Mouse (Mus musculus): Measurements from ENCODE around the gene Mrc2. TPM values are rescaled to one million over a fixed set of nuclear protein-coding genes. Genes with fewer than 3 reads are reported as not detected.

Gene Mrc2
- polyA plus RNA-seq, 1 experiment from 2014 or later, result 8.8 TPM

DNA sequence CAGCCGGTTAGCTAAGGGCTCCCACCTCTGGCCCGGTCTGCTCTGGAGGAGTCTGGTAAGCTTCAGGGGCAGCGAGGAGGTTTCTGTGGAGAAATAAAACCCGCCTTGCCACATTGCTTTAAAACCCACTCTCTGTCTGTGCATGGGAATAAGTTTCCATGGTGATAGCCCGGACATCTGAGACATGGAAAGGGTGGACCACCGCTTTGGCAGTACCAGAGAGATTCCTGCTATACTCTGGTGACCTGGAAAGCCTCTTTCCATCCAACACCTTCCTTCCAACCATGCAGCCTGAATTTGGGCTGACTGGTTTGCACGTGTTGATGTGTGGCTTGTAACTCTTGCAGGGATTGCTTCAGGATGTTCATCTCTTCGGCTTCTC lies 21.2 kb downstream of the Mrc2 start:
- no peak overlapping the region for H3K4me2 ChIP-seq (ENCODE audit: low read length)
- no peak overlapping the region; the same call in 1 of the 2 replicates for H3K27ac ChIP-seq (ENCODE audit: low read depth)
- no peak overlapping the region for H3K9ac ChIP-seq (ENCODE audit: low read length)
- H3K36me3 ChIP-seq (ENCODE audit: control insufficient read depth, insufficient read depth, low read length), result no peaks in the 10 kb centered on the region; the same call in 1 of the 2 replicates
- 52% methylated on average over 8 of the region's 8 CpGs for WGBS
- DNase-seq (ENCODE audit: low spot score) (no peak), ATAC-seq (replicated peaks; ENCODE audit: low FRiP score, low TSS enrichment, low read depth) (no peak)
- H3K27me3 ChIP-seq (replicated peaks; ENCODE audit: control insufficient read depth, insufficient read depth, low read length), result no peaks in the 10 kb centered on the region
- H3K9me3 ChIP-seq (ENCODE audit: control insufficient read depth, low read length), result no peaks in the 10 kb centered on the region
- peaks cover 26% of the 10 kb centered on the region for H3K4me1 ChIP-seq (replicated peaks; ENCODE audit: control insufficient read depth, insufficient read depth, low read length)
- no peak overlapping the region for H3K4me3 ChIP-seq (ENCODE audit: low read depth, low read length)

DNA sequence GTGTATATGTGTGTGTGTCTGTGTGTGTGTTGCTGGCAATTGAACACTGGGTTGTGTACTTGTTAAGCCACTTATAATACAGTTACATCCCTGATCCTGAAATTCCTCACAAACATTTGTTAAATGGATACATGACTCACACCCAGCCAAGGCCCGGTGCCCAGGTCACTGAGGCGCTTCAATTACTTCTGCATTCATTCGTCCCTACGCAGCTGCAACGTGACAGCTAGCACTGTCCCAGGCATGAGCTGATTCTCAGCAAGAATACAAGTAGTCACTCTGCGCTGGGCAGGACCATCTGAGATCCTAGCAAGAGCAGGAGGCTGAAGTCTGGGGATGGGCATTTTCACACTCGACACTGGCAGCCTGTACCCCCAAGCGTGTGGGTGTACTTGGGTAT lies 22.9 kb downstream of the Mrc2 start:
- H3K9ac ChIP-seq (ENCODE audit: low read length), result no peak overlapping the region
- no peak overlapping the region for H3K4me3 ChIP-seq (ENCODE audit: low read depth, low read length)
- H3K36me3 ChIP-seq (ENCODE audit: control insufficient read depth, insufficient read depth, low read length), result no peaks in the 10 kb centered on the region; the same call in 1 of the 2 replicates
- no peaks in the 10 kb centered on the region for H3K9me3 ChIP-seq (ENCODE audit: control insufficient read depth, low read length)
- peaks cover 24% of the 10 kb centered on the region for H3K4me1 ChIP-seq (replicated peaks; ENCODE audit: control insufficient read depth, insufficient read depth, low read length)
- H3K27me3 ChIP-seq (replicated peaks; ENCODE audit: control insufficient read depth, insufficient read depth, low read length), result no peaks in the 10 kb centered on the region
- H3K27ac ChIP-seq (ENCODE audit: low read depth), result no peak overlapping the region
- no peak overlapping the region for H3K4me2 ChIP-seq (ENCODE audit: low read length)
- no peak for DNase-seq (ENCODE audit: low spot score)
- ATAC-seq (replicated peaks; ENCODE audit: low FRiP score, low TSS enrichment, low read depth), result no peak
- 88% methylated on average over 8 of the region's 8 CpGs for WGBS

- DNase-seq (ENCODE audit: low spot score), result no peak
- 94% methylated on average over 4 of the region's 4 CpGs for WGBS
- no peak overlapping the region for H3K9ac ChIP-seq (ENCODE audit: low read length)
- no peaks in the 10 kb centered on the region; the same call in 1 of the 2 replicates for H3K36me3 ChIP-seq (ENCODE audit: control insufficient read depth, insufficient read depth, low read length)
- H3K4me3 ChIP-seq (ENCODE audit: low read depth, low read length), result no peak overlapping the region
- peaks cover 24% of the 10 kb centered on the region for H3K4me1 ChIP-seq (replicated peaks; ENCODE audit: control insufficient read depth, insufficient read depth, low read length)
- H3K4me2 ChIP-seq (ENCODE audit: low read length), result no peak overlapping the region
- no peaks in the 10 kb centered on the region for H3K27me3 ChIP-seq (replicated peaks; ENCODE audit: control insufficient read depth, insufficient read depth, low read length)
- H3K27ac ChIP-seq (ENCODE audit: low read depth), result no peak overlapping the region
- ATAC-seq (replicated peaks; ENCODE audit: low FRiP score, low TSS enrichment, low read depth), result no peak
- no peaks in the 10 kb centered on the region for H3K9me3 ChIP-seq (ENCODE audit: control insufficient read depth, low read length)
These were observed 23.7 kb downstream of the Mrc2 start for GRCm38 (mm10) chr11:105316121-105316520.

DNA sequence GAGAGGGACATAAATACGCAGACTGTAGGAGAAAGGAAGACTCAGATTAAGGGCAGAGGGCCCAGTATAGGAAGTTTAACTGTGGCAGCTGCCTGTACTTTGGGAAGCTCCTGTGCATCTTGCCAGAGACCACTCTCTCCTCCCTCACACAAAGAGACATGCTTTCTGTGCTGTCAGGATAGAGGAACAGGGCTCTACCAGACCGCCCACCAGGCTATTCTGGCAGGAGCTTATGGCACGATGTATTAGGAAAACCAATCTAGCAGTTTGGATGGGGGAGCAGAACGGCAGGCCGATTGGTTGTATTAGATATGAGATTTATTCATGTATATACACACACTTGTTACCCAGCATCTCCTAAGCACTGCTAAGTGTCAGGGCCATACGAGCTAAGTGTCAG lies 25.3 kb downstream of the Mrc2 start:
- WGBS, result 85% methylated on average over 6 of the region's 6 CpGs
- Histone ChIP-seq H3K9ac (ENCODE audit: low read length) (no peak overlapping the region), H3K4me2 (ENCODE audit: low read length) (no peak overlapping the region), H3K4me3 (ENCODE audit: low read depth, low read length) (no peak overlapping the region), H3K27ac (ENCODE audit: low read depth) (no peak overlapping the region), H3K27me3 (replicated peaks; ENCODE audit: control insufficient read depth, insufficient read depth, low read length) (no peaks in the 10 kb centered on the region), H3K9me3 (ENCODE audit: control insufficient read depth, low read length) (no peaks in the 10 kb centered on the region), H3K36me3 (ENCODE audit: control insufficient read depth, insufficient read depth, low read length) (no peaks in the 10 kb centered on the region; the same call in 1 of the 2 replicates), H3K4me1 (replicated peaks; ENCODE audit: control insufficient read depth, insufficient read depth, low read length) (peaks cover 17% of the 10 kb centered on the region)
- no peak for ATAC-seq (replicated peaks; ENCODE audit: low FRiP score, low TSS enrichment, low read depth)
- no peak for DNase-seq (ENCODE audit: low spot score)

- H3K4me1 ChIP-seq (replicated peaks; ENCODE audit: control insufficient read depth, insufficient read depth, low read length), result no peaks in the 10 kb centered on the region
- WGBS, result 78% methylated on average over 2 of the region's 2 CpGs
- no peaks in the 10 kb centered on the region for H3K27me3 ChIP-seq (replicated peaks; ENCODE audit: control insufficient read depth, insufficient read depth, low read length)
- no peak overlapping the region for H3K27ac ChIP-seq (ENCODE audit: low read depth)
- H3K9me3 ChIP-seq (ENCODE audit: control insufficient read depth, low read length), result no peaks in the 10 kb centered on the region
- no peak overlapping the region for H3K9ac ChIP-seq (ENCODE audit: low read length)
- DNase-seq (ENCODE audit: low spot score) (no peak), ATAC-seq (replicated peaks; ENCODE audit: low FRiP score, low TSS enrichment, low read depth) (no peak)
- no peak overlapping the region for H3K4me3 ChIP-seq (ENCODE audit: low read depth, low read length)
- no peak overlapping the region for H3K4me2 ChIP-seq (ENCODE audit: low read length)
- peaks cover 12% of the 10 kb centered on the region; the same call in 1 of the 2 replicates for H3K36me3 ChIP-seq (ENCODE audit: control insufficient read depth, insufficient read depth, low read length)
These were observed 28.6 kb downstream of the Mrc2 start for GRCm38 (mm10) chr11:105321090-105321489.

GRCm38 (mm10) chr11:105323530-105323929 lies 31.1 kb downstream of the Mrc2 start:
- 87% methylated on average over 5 of the region's 5 CpGs for WGBS
- ATAC-seq (replicated peaks; ENCODE audit: low FRiP score, low TSS enrichment, low read depth), result no peak
- no peak overlapping the region for H3K27ac ChIP-seq (ENCODE audit: low read depth)

GRCm38 (mm10) chr11:105327101-105327500 lies 34.7 kb downstream of the Mrc2 start:
- Histone ChIP-seq H3K27ac (ENCODE audit: low read depth) (no peak overlapping the region), H3K36me3 (ENCODE audit: control insufficient read depth, insufficient read depth, low read length) (peaks cover 14% of the 10 kb centered on the region; the same call in 1 of the 2 replicates), H3K4me1 (replicated peaks; ENCODE audit: control insufficient read depth, insufficient read depth, low read length) (peaks cover 6% of the 10 kb centered on the region; the same call in 1 of the 2 replicates), H3K9me3 (ENCODE audit: control insufficient read depth, low read length) (no peaks in the 10 kb centered on the region), H3K9ac (ENCODE audit: low read length) (no peak overlapping the region), H3K27me3 (replicated peaks; ENCODE audit: control insufficient read depth, insufficient read depth, low read length) (no peaks in the 10 kb centered on the region), H3K4me3 (ENCODE audit: low read depth, low read length) (no peak overlapping the region), H3K4me2 (ENCODE audit: low read length) (no peak overlapping the region)
- WGBS, result 85% methylated on average over 3 of the region's 3 CpGs
- DNase-seq (ENCODE audit: low spot score) (no peak), ATAC-seq (replicated peaks; ENCODE audit: low FRiP score, low TSS enrichment, low read depth) (no peak)

More at GRCm38 (mm10) chr11:105323530-105323929, 31.1 kb downstream of the Mrc2 start:
- Histone ChIP-seq H3K9me3 (ENCODE audit: control insufficient read depth, low read length) (no peaks in the 10 kb centered on the region), H3K27me3 (replicated peaks; ENCODE audit: control insufficient read depth, insufficient read depth, low read length) (no peaks in the 10 kb centered on the region), H3K9ac (ENCODE audit: low read length) (no peak overlapping the region), H3K4me3 (ENCODE audit: low read depth, low read length) (no peak overlapping the region), H3K4me1 (replicated peaks; ENCODE audit: control insufficient read depth, insufficient read depth, low read length) (no peaks in the 10 kb centered on the region), H3K4me2 (ENCODE audit: low read length) (no peak overlapping the region), H3K36me3 (ENCODE audit: control insufficient read depth, insufficient read depth, low read length) (peaks cover 12% of the 10 kb centered on the region; the same call in 1 of the 2 replicates)
- no peak for DNase-seq (ENCODE audit: low spot score)

GRCm38 (mm10) chr11:105329962-105330361 lies 37.5 kb downstream of the Mrc2 start:
- 77% methylated on average over 9 of the region's 9 CpGs for WGBS
- H3K36me3 ChIP-seq (ENCODE audit: control insufficient read depth, insufficient read depth, low read length), result peaks cover 13% of the 10 kb centered on the region; the same call in 1 of the 2 replicates
- H3K4me3 ChIP-seq (ENCODE audit: low read depth, low read length), result no peak overlapping the region
- ATAC-seq (replicated peaks; ENCODE audit: low FRiP score, low TSS enrichment, low read depth) (no peak), DNase-seq (ENCODE audit: low spot score) (no peak)
- H3K9ac ChIP-seq (ENCODE audit: low read length), result no peak overlapping the region
- H3K4me2 ChIP-seq (ENCODE audit: low read length), result no peak overlapping the region
- no peak overlapping the region for H3K27ac ChIP-seq (ENCODE audit: low read depth)
- H3K4me1 ChIP-seq (replicated peaks; ENCODE audit: control insufficient read depth, insufficient read depth, low read length), result peaks cover 6% of the 10 kb centered on the region; the same call in 1 of the 2 replicates
- no peaks in the 10 kb centered on the region for H3K27me3 ChIP-seq (replicated peaks; ENCODE audit: control insufficient read depth, insufficient read depth, low read length)
- no peaks in the 10 kb centered on the region for H3K9me3 ChIP-seq (ENCODE audit: control insufficient read depth, low read length)

DNA sequence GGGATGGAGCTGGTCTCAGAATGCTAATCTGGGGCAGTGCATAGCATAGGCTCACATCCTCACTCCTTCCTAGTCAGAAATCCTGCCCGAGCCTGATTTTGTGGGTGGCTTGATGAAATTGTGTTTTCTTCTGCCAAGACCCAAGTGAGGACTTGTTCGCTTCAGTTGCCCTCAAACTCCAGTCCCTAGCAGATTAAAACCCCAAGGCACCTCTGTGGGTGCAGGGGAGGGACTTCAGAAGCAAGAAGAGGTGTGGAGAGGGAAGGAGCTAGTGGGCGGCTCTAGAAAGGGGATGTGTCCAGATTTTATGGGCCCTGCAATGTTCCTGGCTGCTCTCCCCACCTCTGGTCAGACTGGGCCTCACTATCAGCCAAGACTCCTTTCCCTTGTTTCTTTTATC lies 38.7 kb downstream of the Mrc2 start:
- ATAC-seq (replicated peaks; ENCODE audit: low FRiP score, low TSS enrichment, low read depth) (no peak), DNase-seq (ENCODE audit: low spot score) (no peak)
- Histone ChIP-seq H3K4me1 (replicated peaks; ENCODE audit: control insufficient read depth, insufficient read depth, low read length) (peaks cover 6% of the 10 kb centered on the region; the same call in 1 of the 2 replicates), H3K27me3 (replicated peaks; ENCODE audit: control insufficient read depth, insufficient read depth, low read length) (no peaks in the 10 kb centered on the region), H3K4me3 (ENCODE audit: low read depth, low read length) (no peak overlapping the region), H3K27ac (ENCODE audit: low read depth) (no peak overlapping the region), H3K4me2 (ENCODE audit: low read length) (no peak overlapping the region), H3K36me3 (ENCODE audit: control insufficient read depth, insufficient read depth, low read length) (0 out of 2 replicates have a peak, but pooled peaks cover 6% of the 10 kb centered on the region), H3K9ac (ENCODE audit: low read length) (no peak overlapping the region), H3K9me3 (ENCODE audit: control insufficient read depth, low read length) (no peaks in the 10 kb centered on the region)
- 88% methylated on average over 3 of the region's 3 CpGs for WGBS

All from intestine, embryonic 14.5 days (tissue).